Mouse (Mus musculus) C2C12 (cell line): ENCODE results near the gene Rcbtb2. TPM values are rescaled to one million over a fixed set of nuclear protein-coding genes. Genes with fewer than 3 reads are reported as not detected.

Experiments used
- H3K27me3 ChIP-seq: one replicate; pipeline ENCODE4 v1.6.1; 2011; ENCODE audit not compliant: control insufficient read depth, insufficient read depth, insufficient read length
- H3K36me3 ChIP-seq: one replicate; pipeline ENCODE4 v1.6.1; 2011; ENCODE audit not compliant: control insufficient read depth, insufficient read depth
- H3K4me3 ChIP-seq: one replicate; pipeline ENCODE4 v1.5.1; 2011; ENCODE audit warnings: mild to moderate bottlenecking, control low read depth; ENCODE audit not compliant: poor library complexity, insufficient read depth, severe bottlenecking
- H3K79me2 ChIP-seq: one replicate; pipeline ENCODE4 v1.6.1; 2011; ENCODE audit not compliant: control insufficient read depth, insufficient read depth
- H3K79me3 ChIP-seq: one replicate; pipeline ENCODE4 v1.6.1; 2011; ENCODE audit warnings: low read depth, control low read depth
- H3ac ChIP-seq: one replicate; pipeline ENCODE3; 2011; ENCODE audit warnings: low read depth; ENCODE audit not compliant: control insufficient read depth, insufficient read length
- CEBPB ChIP-seq: IDR thresholded peaks from one replicate; pipeline ENCODE4 v1.6.1; 2011; ENCODE audit warnings: low read depth, mild to moderate bottlenecking, control low read depth, moderate library complexity
- CTCF ChIP-seq: IDR thresholded peaks from one replicate; pipeline ENCODE4 v1.5.1; 2011; ENCODE audit not compliant: control insufficient read depth, insufficient read depth, insufficient read length
- FOSL1 ChIP-seq: IDR thresholded peaks from one replicate; pipeline ENCODE4 v1.8.0; 2011; ENCODE audit warnings: mild to moderate bottlenecking, low read length; ENCODE audit not compliant: poor library complexity, insufficient read depth, severe bottlenecking
- MAX ChIP-seq: IDR thresholded peaks from one replicate; pipeline ENCODE4 v1.6.1; 2011; ENCODE audit warnings: mild to moderate bottlenecking, control low read depth
- MYOD1 ChIP-seq: IDR thresholded peaks from one replicate; pipeline ENCODE4 v1.6.1; 2011; ENCODE audit warnings: low read depth; ENCODE audit not compliant: control insufficient read depth, insufficient read length
- MYOG ChIP-seq: IDR thresholded peaks from one replicate; pipeline ENCODE4 v1.6.1; 2011; ENCODE audit not compliant: control insufficient read depth, insufficient read length; ENCODE audit errors: extremely low read depth
- USF1 ChIP-seq: IDR thresholded peaks from one replicate; pipeline ENCODE4 v1.6.1; 2011; ENCODE audit warnings: low read depth, mild to moderate bottlenecking, control low read depth, moderate library complexity
- polyA plus RNA-seq: library from polyadenylated mRNA; unstranded; fragments of >200 nt; fragmentation: generic; extraction: Trizol; gene quantifications from one replicate; pipeline ENCODE4 v1.2.1, GENCODE M21; 2012; ENCODE audit warnings: missing spikeins

The Rcbtb2 gene
- polyA plus RNA-seq, 1 experiment, result 16.1 TPM

- Histone ChIP-seq H3K36me3 (no peaks in the 10 kb centered on the region), H3K4me3 (no peak overlapping the region), H3K79me3 (no peaks in the 10 kb centered on the region), H3K27me3 (no peaks in the 10 kb centered on the region), H3K79me2 (no peaks in the 10 kb centered on the region), H3ac (no peak overlapping the region)
- no peak for TF ChIP-seq FOSL1
- TF ChIP-seq CEBPB, result no peak
- TF ChIP-seq MYOD1, result no peak
- TF ChIP-seq MAX, result no peak
- no peak for TF ChIP-seq CTCF
- TF ChIP-seq MYOG, result no peak
- no peak for TF ChIP-seq USF1
Observed at GRCm38 (mm10) chr14:73106234-73106711, 16.6 kb upstream of the Rcbtb2 start.

DNA sequence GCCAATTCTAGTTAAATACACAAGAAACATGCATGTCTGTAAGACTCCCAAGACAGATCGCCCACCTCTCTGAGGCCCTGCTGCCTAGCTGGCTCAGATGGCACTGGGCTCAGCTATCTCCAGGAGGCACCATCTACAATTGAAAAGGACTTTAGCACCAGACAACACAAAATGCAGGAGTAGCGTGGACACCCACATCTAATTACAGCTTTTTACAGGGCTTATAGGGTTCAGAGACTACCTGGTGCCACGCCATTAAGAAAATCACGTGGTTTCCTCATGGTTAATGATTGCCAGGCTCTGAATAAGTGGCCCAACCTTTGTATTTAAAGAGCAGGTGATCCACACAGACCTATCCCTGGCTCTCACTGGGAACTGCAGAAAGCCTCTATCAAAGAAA, 15.9 kb upstream of the Rcbtb2 start:
- no peaks in the 10 kb centered on the region for H3K27me3 ChIP-seq
- H3K36me3 ChIP-seq, result no peaks in the 10 kb centered on the region
- no peaks in the 10 kb centered on the region for H3K79me3 ChIP-seq
- no peaks in the 10 kb centered on the region for H3K79me2 ChIP-seq
- no peak overlapping the region for H3ac ChIP-seq
- no peak for TF ChIP-seq CTCF
- TF ChIP-seq MAX, result no peak
- no peak for TF ChIP-seq MYOD1
- TF ChIP-seq MYOG, result no peak
- no peak for TF ChIP-seq FOSL1
- no peak overlapping the region for H3K4me3 ChIP-seq

DNA sequence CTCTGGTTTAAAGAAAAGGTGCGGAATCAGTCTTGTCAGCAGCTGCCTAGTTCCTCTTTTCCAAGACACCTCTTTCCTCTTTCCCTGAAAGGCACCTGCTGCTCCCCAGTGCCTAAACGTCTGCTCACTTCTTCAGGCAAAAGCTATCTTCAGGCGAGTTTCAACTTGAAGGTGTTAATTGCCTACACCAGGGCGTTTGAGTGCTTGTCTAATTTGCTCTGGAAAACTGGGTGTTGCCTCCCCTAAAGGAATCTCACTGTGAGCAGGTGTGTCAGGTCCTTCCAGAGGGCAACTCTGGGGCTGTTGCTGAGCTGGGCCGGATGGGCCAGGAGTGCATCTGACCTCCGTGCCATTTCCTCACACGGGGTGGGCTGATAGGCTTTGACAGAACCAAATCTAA, 15.5 kb upstream of the Rcbtb2 start:
- Histone ChIP-seq H3K36me3 (no peaks in the 10 kb centered on the region), H3ac (no peak overlapping the region), H3K79me3 (no peaks in the 10 kb centered on the region), H3K4me3 (no peak overlapping the region), H3K27me3 (no peaks in the 10 kb centered on the region), H3K79me2 (no peaks in the 10 kb centered on the region)
- TF ChIP-seq MAX (no peak), CEBPB (no peak), USF1 (no peak), MYOD1 (no peak), FOSL1 (no peak), MYOG (no peak), CTCF (no peak)

DNA sequence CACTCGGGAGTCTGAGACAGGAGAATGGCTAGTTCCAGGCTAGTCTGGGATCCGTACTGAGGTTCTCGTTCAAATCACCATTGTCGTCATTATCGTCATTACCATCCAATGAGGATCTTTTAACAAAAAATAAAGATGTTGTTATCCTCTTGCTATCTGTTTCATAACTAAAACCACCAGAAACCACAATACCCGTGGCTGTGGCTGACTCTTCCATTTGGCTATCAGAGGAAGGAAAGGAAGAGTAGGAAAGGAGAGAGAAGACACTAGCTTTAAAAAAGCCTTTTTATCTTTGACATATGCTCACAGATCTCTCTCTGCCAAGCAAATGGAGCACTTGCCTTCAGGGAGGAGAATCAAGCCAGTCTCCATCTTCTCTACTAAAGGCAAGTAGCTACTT, 14.9 kb upstream of the Rcbtb2 start:
- Histone ChIP-seq H3ac (no peak overlapping the region), H3K4me3 (no peak overlapping the region), H3K36me3 (no peaks in the 10 kb centered on the region), H3K79me3 (no peaks in the 10 kb centered on the region), H3K27me3 (no peaks in the 10 kb centered on the region), H3K79me2 (no peaks in the 10 kb centered on the region)
- TF ChIP-seq USF1, result no peak
- no peak for TF ChIP-seq MYOD1
- TF ChIP-seq MAX, result no peak
- no peak for TF ChIP-seq MYOG
- TF ChIP-seq CTCF, result no peak

GRCm38 (mm10) chr14:73110682-73111081, 12.2 kb upstream of the Rcbtb2 start:
- Histone ChIP-seq H3K27me3 (no peaks in the 10 kb centered on the region), H3K36me3 (no peaks in the 10 kb centered on the region), H3K4me3 (no peak overlapping the region), H3ac (no peak overlapping the region), H3K79me2 (no peaks in the 10 kb centered on the region), H3K79me3 (no peaks in the 10 kb centered on the region)
- TF ChIP-seq CEBPB (no peak), USF1 (no peak), MYOD1 (no peak), MAX (no peak), CTCF (no peak), FOSL1 (no peak), MYOG (no peak)

GRCm38 (mm10) chr14:73111091-73111490, 11.7 kb upstream of the Rcbtb2 start:
- Histone ChIP-seq H3K27me3 (no peaks in the 10 kb centered on the region), H3K79me3 (no peaks in the 10 kb centered on the region), H3ac (no peak overlapping the region), H3K79me2 (no peaks in the 10 kb centered on the region), H3K36me3 (no peaks in the 10 kb centered on the region), H3K4me3 (no peak overlapping the region)
- no peak for TF ChIP-seq CEBPB
- TF ChIP-seq FOSL1, result no peak
- TF ChIP-seq MAX, result no peak
- no peak for TF ChIP-seq CTCF
- TF ChIP-seq MYOD1, result no peak
- no peak for TF ChIP-seq USF1
- TF ChIP-seq MYOG, result no peak
